Mouse (Mus musculus): ENCODE measurements around the gene Ifna2. TPM values are rescaled to one million over a fixed set of nuclear protein-coding genes. Genes with fewer than 3 reads are reported as not detected.

The Ifna2 gene
- polyA plus RNA-seq (2015; fragmentation: Nextera tagmentation; extraction: Ambion mirVana), result not detected in 2 replicates

GRCm38 (mm10) chr4:88683812-88684211 is at the start of gene Ifna2:
Gene Ifna2, minus strand, starts transcription at chr4:88683912.
- no peaks in the 10 kb centered on the region for H3K36me3 ChIP-seq (ENCODE audit: control insufficient read depth, insufficient read depth, low read length)
- H3K4me1 ChIP-seq (ENCODE audit: control insufficient read depth, insufficient read depth, low read length), result no peaks in the 10 kb centered on the region
- no peaks in the 10 kb centered on the region for H3K27me3 ChIP-seq (ENCODE audit: control insufficient read depth, insufficient read depth, low read length)
- no peak for ATAC-seq (ENCODE audit: insufficient read depth, low FRiP score)
- 70% methylated on average over 1 of the region's 1 CpGs for WGBS
- no peak within 1 kb of the TSS for H3K27ac ChIP-seq (ENCODE audit: low read length)
- H3K9ac ChIP-seq (ENCODE audit: low read length), result no peak within 1 kb of the TSS
- no peaks in the 10 kb centered on the region for H3K9me3 ChIP-seq (replicated peaks; ENCODE audit: control insufficient read depth, low read length)
- no peak within 1 kb of the TSS for H3K4me3 ChIP-seq (replicated peaks; ENCODE audit: low read length)
- H3K4me2 ChIP-seq (ENCODE audit: low read depth, low read length), result no peak within 1 kb of the TSS

GRCm38 (mm10) chr4:88727324-88727723 is 43.6 kb upstream of the Ifna2 start:
- H3K9me3 ChIP-seq (replicated peaks; ENCODE audit: control insufficient read depth, low read length), result no peaks in the 10 kb centered on the region
- H3K27me3 ChIP-seq (ENCODE audit: control insufficient read depth, insufficient read depth, low read length), result no peaks in the 10 kb centered on the region
- ATAC-seq (ENCODE audit: insufficient read depth, low FRiP score), result no peak
- no peak overlapping the region for H3K4me3 ChIP-seq (replicated peaks; ENCODE audit: low read length)
- no peak overlapping the region for H3K27ac ChIP-seq (ENCODE audit: low read length)
- 0% methylated on average over 1 of the region's 1 CpGs for WGBS
- H3K36me3 ChIP-seq (ENCODE audit: control insufficient read depth, insufficient read depth, low read length), result no peaks in the 10 kb centered on the region
- no peak overlapping the region for H3K4me2 ChIP-seq (ENCODE audit: low read depth, low read length)
- no peaks in the 10 kb centered on the region for H3K4me1 ChIP-seq (ENCODE audit: control insufficient read depth, insufficient read depth, low read length)
- H3K9ac ChIP-seq (ENCODE audit: low read length), result no peak overlapping the region

GRCm38 (mm10) chr4:88726727-88727126 is 43.0 kb upstream of the Ifna2 start:
- no peaks in the 10 kb centered on the region for H3K4me1 ChIP-seq (ENCODE audit: control insufficient read depth, insufficient read depth, low read length)
- no peak overlapping the region for H3K4me3 ChIP-seq (replicated peaks; ENCODE audit: low read length)
- no peaks in the 10 kb centered on the region for H3K9me3 ChIP-seq (replicated peaks; ENCODE audit: control insufficient read depth, low read length)
- ATAC-seq (ENCODE audit: insufficient read depth, low FRiP score), result no peak
- no peak overlapping the region for H3K4me2 ChIP-seq (ENCODE audit: low read depth, low read length)
- H3K9ac ChIP-seq (ENCODE audit: low read length), result no peak overlapping the region
- 74% methylated on average over 6 of the region's 6 CpGs for WGBS
- no peaks in the 10 kb centered on the region for H3K27me3 ChIP-seq (ENCODE audit: control insufficient read depth, insufficient read depth, low read length)
- no peak overlapping the region for H3K27ac ChIP-seq (ENCODE audit: low read length)
- H3K36me3 ChIP-seq (ENCODE audit: control insufficient read depth, insufficient read depth, low read length), result no peaks in the 10 kb centered on the region

- no peak for ATAC-seq (ENCODE audit: insufficient read depth, low FRiP score)
- H3K9me3 ChIP-seq (replicated peaks; ENCODE audit: control insufficient read depth, low read length), result no peaks in the 10 kb centered on the region
- H3K4me3 ChIP-seq (replicated peaks; ENCODE audit: low read length), result peak overlapping the region; percentile 11; the same call in 1 of the 2 replicates
- no peaks in the 10 kb centered on the region for H3K36me3 ChIP-seq (ENCODE audit: control insufficient read depth, insufficient read depth, low read length)
- H3K9ac ChIP-seq (ENCODE audit: low read length), result no peak overlapping the region
- peak overlapping the region; percentile 22; the same call in 1 of the 2 replicates for H3K4me2 ChIP-seq (ENCODE audit: low read depth, low read length)
- H3K27me3 ChIP-seq (ENCODE audit: control insufficient read depth, insufficient read depth, low read length), result no peaks in the 10 kb centered on the region
- peaks cover 18% of the 10 kb centered on the region for H3K4me1 ChIP-seq (ENCODE audit: control insufficient read depth, insufficient read depth, low read length)
- peak overlapping the region; percentile 78 for H3K27ac ChIP-seq (ENCODE audit: low read length)
- 48% methylated on average over 8 of the region's 8 CpGs for WGBS
Measured at GRCm38 (mm10) chr4:88723497-88724090, 39.9 kb upstream of the Ifna2 start.

GRCm38 (mm10) chr4:88721791-88722721 is 38.3 kb upstream of the Ifna2 start, which contains the start of the genes Gm26566 and Klhl9:
Gene Gm26566, plus strand, starts transcription at chr4:88721805.
Gene Klhl9, minus strand, starts transcription at chr4:88722465.
- H3K4me2 ChIP-seq (ENCODE audit: low read depth, low read length), result peak within 1 kb of the TSS; percentile 69
- H3K27ac ChIP-seq (ENCODE audit: low read length), result peak within 1 kb of the TSS; percentile 99
- ATAC-seq (ENCODE audit: insufficient read depth, low FRiP score), result peak; percentile 98
- peak within 1 kb of the TSS; percentile 97 for H3K9ac ChIP-seq (ENCODE audit: low read length)
- no peaks in the 10 kb centered on the region for H3K9me3 ChIP-seq (replicated peaks; ENCODE audit: control insufficient read depth, low read length)
- H3K4me3 ChIP-seq (replicated peaks; ENCODE audit: low read length), result peak within 1 kb of the TSS; percentile 98
- H3K4me1 ChIP-seq (ENCODE audit: control insufficient read depth, insufficient read depth, low read length), result peaks cover 21% of the 10 kb centered on the region
- no peaks in the 10 kb centered on the region for H3K27me3 ChIP-seq (ENCODE audit: control insufficient read depth, insufficient read depth, low read length)
- WGBS, result under 1% methylated on average over 82 of the region's 82 CpGs
- no peaks in the 10 kb centered on the region for H3K36me3 ChIP-seq (ENCODE audit: control insufficient read depth, insufficient read depth, low read length)

GRCm38 (mm10) chr4:88718715-88719114 is 35.0 kb upstream of the Ifna2 start:
- Histone ChIP-seq H3K9me3 (replicated peaks; ENCODE audit: control insufficient read depth, low read length) (no peaks in the 10 kb centered on the region), H3K4me2 (ENCODE audit: low read depth, low read length) (peak overlapping the region; percentile 64), H3K9ac (ENCODE audit: low read length) (peak overlapping the region; percentile 54; the same call in 1 of the 2 replicates), H3K4me1 (ENCODE audit: control insufficient read depth, insufficient read depth, low read length) (peaks cover 21% of the 10 kb centered on the region), H3K4me3 (replicated peaks; ENCODE audit: low read length) (peak overlapping the region; percentile 41), H3K27me3 (ENCODE audit: control insufficient read depth, insufficient read depth, low read length) (no peaks in the 10 kb centered on the region), H3K27ac (ENCODE audit: low read length) (no peak overlapping the region; the same call in 1 of the 2 replicates), H3K36me3 (ENCODE audit: control insufficient read depth, insufficient read depth, low read length) (peaks cover 10% of the 10 kb centered on the region)
- ATAC-seq (ENCODE audit: insufficient read depth, low FRiP score), result no peak
- WGBS, result 29% methylated on average over 1 of the region's 1 CpGs

- Histone ChIP-seq H3K9me3 (replicated peaks; ENCODE audit: control insufficient read depth, low read length) (no peaks in the 10 kb centered on the region), H3K36me3 (ENCODE audit: control insufficient read depth, insufficient read depth, low read length) (peaks cover 10% of the 10 kb centered on the region), H3K27ac (ENCODE audit: low read length) (no peak overlapping the region), H3K27me3 (ENCODE audit: control insufficient read depth, insufficient read depth, low read length) (no peaks in the 10 kb centered on the region), H3K4me1 (ENCODE audit: control insufficient read depth, insufficient read depth, low read length) (peaks cover 8% of the 10 kb centered on the region), H3K9ac (ENCODE audit: low read length) (no peak overlapping the region), H3K4me3 (replicated peaks; ENCODE audit: low read length) (no peak overlapping the region), H3K4me2 (ENCODE audit: low read depth, low read length) (no peak overlapping the region)
- no peak for ATAC-seq (ENCODE audit: insufficient read depth, low FRiP score)
Measured at GRCm38 (mm10) chr4:88715059-88715458, 31.3 kb upstream of the Ifna2 start.

- Histone ChIP-seq H3K4me3 (replicated peaks; ENCODE audit: low read length) (no peak overlapping the region), H3K27me3 (ENCODE audit: control insufficient read depth, insufficient read depth, low read length) (no peaks in the 10 kb centered on the region), H3K36me3 (ENCODE audit: control insufficient read depth, insufficient read depth, low read length) (peaks cover 10% of the 10 kb centered on the region), H3K9ac (ENCODE audit: low read length) (no peak overlapping the region), H3K27ac (ENCODE audit: low read length) (no peak overlapping the region), H3K9me3 (replicated peaks; ENCODE audit: control insufficient read depth, low read length) (no peaks in the 10 kb centered on the region), H3K4me1 (ENCODE audit: control insufficient read depth, insufficient read depth, low read length) (peaks cover 6% of the 10 kb centered on the region), H3K4me2 (ENCODE audit: low read depth, low read length) (no peak overlapping the region)
- 79% methylated on average over 1 of the region's 1 CpGs for WGBS
- ATAC-seq (ENCODE audit: insufficient read depth, low FRiP score), result no peak
Measured at GRCm38 (mm10) chr4:88714281-88714680, 30.6 kb upstream of the Ifna2 start.

Data from stomach, embryonic 16.5 days (tissue).